Mouse (Mus musculus) monocyte, adult 59 days (primary cell): ENCODE results near the gene Als2. TPM values are rescaled to one million over a fixed set of nuclear protein-coding genes. Genes with fewer than 3 reads are reported as not detected.

Experiments
- total RNA-seq, 2 experiments: library from RNA; stranded (reverse); gene quantifications; one replicate each; pipeline ENCODE4 v1.2.4; 2023

The Als2 gene
- 10 to 100 TPM; 14.3 to 15.9 TPM for total RNA-seq

DNA sequence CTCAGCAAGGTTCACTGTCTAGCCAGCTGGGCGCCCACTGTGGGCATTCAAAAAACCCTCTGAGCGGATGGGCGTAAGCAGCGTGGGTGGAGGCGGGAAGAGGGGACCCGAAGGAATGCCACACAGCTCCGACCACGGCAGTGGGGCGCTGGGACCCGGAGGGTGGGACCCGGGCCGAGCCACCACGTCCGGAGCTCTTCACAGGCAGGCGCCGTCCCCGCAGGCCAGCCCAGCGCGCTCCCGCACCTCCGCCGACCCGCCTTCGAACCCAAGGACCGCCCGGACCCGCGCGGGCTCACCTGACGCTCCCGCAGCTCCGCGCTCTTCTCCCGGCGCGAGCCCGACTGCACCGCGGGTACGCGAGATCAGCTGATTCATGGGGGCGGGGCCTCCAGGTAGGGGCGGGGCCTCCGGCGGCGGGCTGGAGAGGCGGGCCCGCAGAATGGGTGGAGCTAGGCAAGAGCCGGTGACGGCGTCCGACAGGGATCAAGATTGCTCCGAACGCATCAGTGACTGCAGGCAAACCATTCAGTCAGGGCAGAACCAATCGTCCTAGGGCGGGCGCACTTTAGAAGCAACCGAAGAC, at the start of gene Als2:
Gene Als2 (minus strand): TSS at position 376 of the 586 bp plus-strand sequence.

GRCm38 (mm10) chr1:59256751-59257231, 19.8 kb upstream of the Als2 start, which contains the start of gene Cdk15:
TSS of gene Cdk15 (plus strand) at chr1:59256906.

GRCm38 (mm10) chr1:59163030-59163461, 74.0 kb downstream of the Als2 start, which contains the start of gene Mpp4:
TSS of gene Mpp4 (minus strand) at chr1:59163389.

GRCm38 (mm10) chr1:59119720-59120457, 117.1 kb downstream of the Als2 start, which contains the start of gene Tmem237:
TSS of gene Tmem237 (minus strand) at chr1:59120408.

Other genes with a start within 250 kb of the Als2 start
- gene C2cd6, start 142.3 kb downstream of the Als2 start, total RNA-seq: not detected
- 1 to 10 TPM; 3.8 to 4.9 TPM for gene Tmem237, start 116.8 kb downstream of the Als2 start, total RNA-seq
- gene Mpp4, start 73.8 kb downstream of the Als2 start, total RNA-seq: not detected
- gene Cdk15, start 19.7 kb upstream of the Als2 start, total RNA-seq: not detected
- 10 to 100 TPM; 20.2 to 23.1 TPM for gene Fzd7, start 245.2 kb upstream of the Als2 start, total RNA-seq